ENCODE assay signal across 16 mouse cellular contexts in genomic region chr8:71631897-71632296, GRCm38 (mm10).
"Had no signal": no experiment of that assay in that cellular context is flagged by ENCODE, and none has a peak within 500 bp of the region (broad histone marks: within the 10 kb centered on the region; RNA-seq: fewer than 3 reads in every experiment).

No protein-coding gene starts in this region.

- DNase-seq: kidney, adult 8-10 months; kidney, postnatal 36 days; liver; lung, adult 2 months; lung, postnatal 10 days; right cerebral cortex, adult 18-20 months; right cerebral cortex, postnatal 25 days; thymus, postnatal 25 days had no signal

- ATAC-seq: intestine, postnatal 0 days; midbrain, embryonic 16.5 days had no signal

- H3K4me3 ChIP-seq: layer of hippocampus, adult 2 months; limb, embryonic 12.5 days; liver, embryonic 15.5 days; midbrain, embryonic 12.5 days; neural tube, embryonic 15.5 days had no signal

- H3K9ac ChIP-seq: limb, embryonic 12.5 days; liver, embryonic 15.5 days; midbrain, embryonic 12.5 days; neural tube, embryonic 15.5 days had no signal

- H3K36me3 ChIP-seq: limb, embryonic 12.5 days; liver, embryonic 15.5 days had no signal

- H3K27ac ChIP-seq: kidney, postnatal 0 days; layer of hippocampus, adult 2 months; limb, embryonic 12.5 days; liver, embryonic 15.5 days; midbrain, embryonic 12.5 days; neural tube, embryonic 15.5 days had no signal

- H3K9me3 ChIP-seq: liver, embryonic 15.5 days; neural tube, embryonic 15.5 days had no signal

- H3K4me2 ChIP-seq: limb, embryonic 12.5 days; liver, embryonic 15.5 days; midbrain, embryonic 12.5 days; neural tube, embryonic 15.5 days had no signal
